Mouse (Mus musculus) liver, embryonic 11.5 days (tissue): ENCODE measurements around the gene Gm28308. TPM values are rescaled to one million over a fixed set of nuclear protein-coding genes. Genes with fewer than 3 reads are reported as not detected.
A peak's percentile ranks its signal among the peaks of the same experiment; 100 is the strongest.

ENCODE experiments used
- ATAC-seq: fragments of 200-750 bp; cut with Nextera tagmentation; replicated peaks from 2 replicates; pipeline ENCODE4 v1.8.0; 2017; ENCODE audit warnings: moderate number of reproducible peaks, mild to moderate bottlenecking, moderate TSS enrichment, moderate library complexity; ENCODE audit not compliant: low FRiP score
- DNase-seq: peaks from one replicate; pipeline ENCODE4 v3.0.0-alpha.2; 2017; ENCODE audit warnings: low spot score
- H3K27ac ChIP-seq: fragments of 300-500 bp; sonication (generic); 2 replicates; pipeline ENCODE4 v1.5.1; 2014; ENCODE audit warnings: mild to moderate bottlenecking, low read depth, low read length, control low read depth
- H3K27me3 ChIP-seq: fragments of 300-500 bp; sonication (generic); replicated peaks from 2 replicates; pipeline ENCODE4 v1.6.1; 2014; ENCODE audit warnings: low read length, mixed read lengths; ENCODE audit not compliant: control insufficient read depth, insufficient read depth
- H3K36me3 ChIP-seq: fragments of 300-500 bp; sonication (generic); 2 replicates; pipeline ENCODE4 v1.6.1; 2014; ENCODE audit warnings: mild to moderate bottlenecking, low read length, moderate library complexity, mixed read lengths; ENCODE audit not compliant: control insufficient read depth, insufficient read depth
- H3K4me1 ChIP-seq: fragments of 300-500 bp; sonication (generic); replicated peaks from 2 replicates; pipeline ENCODE4 v1.6.1; 2014; ENCODE audit warnings: low read length, mixed read lengths; ENCODE audit not compliant: control insufficient read depth, insufficient read depth
- H3K4me2 ChIP-seq: fragments of 300-500 bp; sonication (generic); 2 replicates; pipeline ENCODE4 v1.6.1; 2014; ENCODE audit warnings: mild to moderate bottlenecking, control low read depth, moderate library complexity
- H3K4me3 ChIP-seq: fragments of 300-500 bp; sonication (generic); 2 replicates; pipeline ENCODE4 v1.5.1; 2014; ENCODE audit warnings: low read depth, low read length, control low read depth
- H3K9ac ChIP-seq: fragments of 300-500 bp; sonication (generic); 2 replicates; pipeline ENCODE4 v1.6.1; 2014; ENCODE audit warnings: low read depth, low read length, control low read depth
- H3K9me3 ChIP-seq: fragments of 300-500 bp; sonication (generic); 2 replicates; pipeline ENCODE4 v1.6.1; 2016; ENCODE audit warnings: low read length, inconsistent platforms, mixed read lengths; ENCODE audit not compliant: control insufficient read depth
- WGBS: fragments of 180-500 bp; shearing (Covaris S2); extraction: QIAGEN DNeasy Blood & Tissue Kit; methylation state at CpG from one replicate; pipeline ENCODE4 v1.1.7; 2014; 5-methylcytosine and 5-hydroxymethylcytosine counted together
- polyA plus RNA-seq: library from polyadenylated mRNA; unstranded; fragments of >200 nt; fragmentation: Nextera tagmentation; extraction: Ambion mirVana; gene quantifications from 2 replicates; pipeline ENCODE4 v1.2.1, GENCODE M21; 2014

The Gm28308 gene
- polyA plus RNA-seq, 1 experiment from 2014 or later, result not detected

DNA sequence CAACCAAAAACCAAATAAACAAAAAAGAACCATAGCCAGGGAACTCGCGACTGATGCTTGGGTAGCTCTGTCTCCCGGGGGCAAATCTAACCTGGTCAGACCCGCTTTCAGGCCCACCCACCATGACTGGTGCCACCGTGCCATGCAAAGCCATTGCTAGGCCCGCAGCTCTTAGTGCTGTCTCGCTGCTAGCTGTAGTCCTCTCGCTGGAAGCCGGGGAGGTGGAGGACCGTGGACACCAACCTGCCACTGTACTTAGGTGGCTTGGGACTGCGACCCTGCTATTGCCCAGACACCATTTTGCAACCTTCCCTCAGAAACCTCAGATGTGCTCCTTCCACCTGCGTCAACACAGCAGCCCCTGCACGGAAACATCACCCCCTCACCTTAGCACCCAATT, 1.2 kb downstream of the Gm28308 start:
- peak overlapping the region; percentile 29 for H3K4me3 ChIP-seq
- no peaks in the 10 kb centered on the region for H3K9me3 ChIP-seq
- no peak overlapping the region for H3K27ac ChIP-seq
- ATAC-seq (no peak), DNase-seq (no peak)
- peaks cover 99% of the 10 kb centered on the region for H3K27me3 ChIP-seq
- H3K36me3 ChIP-seq, result no peaks in the 10 kb centered on the region
- peak overlapping the region; percentile 48 for H3K4me2 ChIP-seq
- no peaks in the 10 kb centered on the region; the same call in 1 of the 2 replicates for H3K4me1 ChIP-seq
- WGBS, result 4% methylated on average over 13 of the region's 13 CpGs
- H3K9ac ChIP-seq, result no peak overlapping the region

DNA sequence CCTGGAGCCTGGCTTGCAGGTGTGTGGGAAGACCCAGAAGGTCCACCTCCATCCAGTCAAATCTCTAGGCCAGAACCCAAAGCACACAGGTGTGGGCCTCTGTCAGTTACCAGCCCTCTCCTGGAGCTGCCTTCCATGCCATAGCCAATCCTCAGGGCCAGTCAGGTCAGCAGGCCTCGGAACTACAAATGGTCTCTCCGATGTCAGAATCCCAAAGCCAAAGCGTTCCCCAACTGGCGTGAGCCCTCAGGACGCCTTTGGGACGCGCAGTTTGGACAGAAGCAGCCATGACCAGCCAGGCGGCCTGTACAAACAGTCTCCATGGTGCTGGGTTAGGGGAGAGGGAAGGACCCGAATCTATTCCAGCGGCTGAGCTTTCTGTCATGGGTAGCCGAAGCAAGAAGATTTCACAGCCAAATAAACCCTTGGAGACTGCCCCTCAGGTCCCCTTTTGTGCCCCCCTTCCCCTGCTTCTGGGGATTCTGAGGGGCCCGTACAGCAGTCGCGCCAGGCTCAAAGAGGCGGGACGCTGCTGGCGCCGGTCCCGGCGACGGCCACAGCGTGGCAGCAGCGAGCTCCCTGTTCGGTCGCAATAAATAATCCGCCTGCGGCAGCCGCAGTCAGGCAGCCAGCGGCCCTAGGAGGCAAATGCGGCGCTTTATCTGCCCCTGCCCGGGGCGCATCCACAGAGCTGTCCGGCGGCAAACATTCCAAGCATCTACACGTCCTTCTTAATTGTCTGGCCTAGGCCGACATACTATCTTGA, 1.8 kb downstream of the Gm28308 start:
- H3K4me3 ChIP-seq, result peak overlapping the region; percentile 29
- H3K9ac ChIP-seq, result no peak overlapping the region
- H3K4me2 ChIP-seq, result peak overlapping the region; percentile 48
- 3% methylated on average over 37 of the region's 37 CpGs for WGBS
- H3K36me3 ChIP-seq, result no peaks in the 10 kb centered on the region
- H3K9me3 ChIP-seq, result no peaks in the 10 kb centered on the region
- H3K27me3 ChIP-seq, result peaks cover 99% of the 10 kb centered on the region
- no peak overlapping the region for H3K27ac ChIP-seq
- DNase-seq, result no peak
- H3K4me1 ChIP-seq, result no peaks in the 10 kb centered on the region; the same call in none of the 2 replicates
- no peak; the same call in 1 of the 2 replicates for ATAC-seq

DNA sequence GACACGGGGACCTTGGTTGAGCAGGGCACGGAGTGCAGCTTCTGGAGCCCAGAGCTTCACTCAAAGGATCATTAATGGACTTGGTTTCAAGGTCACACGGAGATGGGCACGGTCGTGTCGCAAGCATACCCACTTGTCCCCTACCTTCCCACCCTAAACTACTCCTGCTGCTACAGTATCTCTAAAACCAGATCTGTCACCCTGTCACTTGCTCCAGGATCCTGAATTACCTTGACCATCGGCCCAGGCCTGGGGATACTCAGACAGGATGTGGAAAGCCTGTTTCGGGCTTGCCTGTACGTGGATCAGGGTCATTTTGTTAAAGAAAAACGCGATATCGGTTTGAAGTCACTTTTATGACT, 3.5 kb downstream of the Gm28308 start:
- Histone ChIP-seq H3K9ac (no peak overlapping the region), H3K4me3 (no peak overlapping the region), H3K27me3 (peaks cover 99% of the 10 kb centered on the region), H3K9me3 (no peaks in the 10 kb centered on the region), H3K36me3 (no peaks in the 10 kb centered on the region), H3K27ac (no peak overlapping the region), H3K4me1 (no peaks in the 10 kb centered on the region; the same call in none of the 2 replicates), H3K4me2 (peak overlapping the region; percentile 49; the same call in 1 of the 2 replicates)
- ATAC-seq, result no peak
- WGBS, result 7% methylated on average over 12 of the region's 12 CpGs
- no peak for DNase-seq

DNA sequence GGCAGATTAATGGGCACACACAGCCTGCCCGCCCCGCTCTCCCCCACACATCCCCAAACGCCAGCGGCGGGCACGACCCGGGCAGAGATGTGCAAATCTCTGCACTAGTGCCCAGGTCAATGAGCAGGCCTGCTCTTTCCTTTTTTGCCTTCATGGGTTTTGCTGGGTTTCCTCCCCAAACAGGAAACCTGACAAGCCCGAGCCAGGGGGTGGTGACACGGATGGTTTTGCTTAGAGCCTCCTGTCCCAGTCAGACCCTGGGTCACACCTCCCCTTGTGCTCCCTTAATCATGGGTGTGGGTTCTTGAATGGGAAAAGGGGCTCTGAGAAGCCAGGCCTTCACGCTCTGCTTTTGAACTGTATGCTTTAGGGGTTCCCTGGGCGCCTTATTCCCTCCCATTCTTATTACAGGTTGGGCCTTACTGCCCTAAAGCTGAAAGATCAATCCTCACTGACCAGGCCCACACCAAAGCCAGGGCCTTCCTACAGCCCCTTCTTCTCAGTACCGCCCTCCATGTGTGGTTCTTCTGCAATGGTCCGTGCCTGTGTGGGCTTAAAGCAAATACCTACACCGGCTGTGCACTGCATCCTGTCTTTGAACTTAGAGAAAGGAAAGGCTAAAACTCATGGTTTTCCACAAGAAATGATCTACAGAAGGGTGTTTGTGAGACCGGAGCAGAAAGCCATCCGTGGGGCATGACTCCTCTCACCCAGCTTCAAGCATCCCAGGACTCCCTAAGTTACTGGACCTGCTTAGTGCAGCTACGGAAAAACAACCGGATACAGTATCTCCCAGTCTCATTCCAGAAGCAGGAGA, 4.1 kb downstream of the Gm28308 start:
- DNase-seq (no peak), ATAC-seq (no peak)
- Histone ChIP-seq H3K27ac (no peak overlapping the region), H3K27me3 (peaks cover 99% of the 10 kb centered on the region), H3K4me1 (no peaks in the 10 kb centered on the region; the same call in none of the 2 replicates), H3K4me3 (peak overlapping the region; percentile 11), H3K4me2 (peak overlapping the region; percentile 49), H3K36me3 (no peaks in the 10 kb centered on the region), H3K9ac (no peak overlapping the region), H3K9me3 (no peaks in the 10 kb centered on the region)
- 8% methylated on average over 18 of the region's 18 CpGs for WGBS

DNA sequence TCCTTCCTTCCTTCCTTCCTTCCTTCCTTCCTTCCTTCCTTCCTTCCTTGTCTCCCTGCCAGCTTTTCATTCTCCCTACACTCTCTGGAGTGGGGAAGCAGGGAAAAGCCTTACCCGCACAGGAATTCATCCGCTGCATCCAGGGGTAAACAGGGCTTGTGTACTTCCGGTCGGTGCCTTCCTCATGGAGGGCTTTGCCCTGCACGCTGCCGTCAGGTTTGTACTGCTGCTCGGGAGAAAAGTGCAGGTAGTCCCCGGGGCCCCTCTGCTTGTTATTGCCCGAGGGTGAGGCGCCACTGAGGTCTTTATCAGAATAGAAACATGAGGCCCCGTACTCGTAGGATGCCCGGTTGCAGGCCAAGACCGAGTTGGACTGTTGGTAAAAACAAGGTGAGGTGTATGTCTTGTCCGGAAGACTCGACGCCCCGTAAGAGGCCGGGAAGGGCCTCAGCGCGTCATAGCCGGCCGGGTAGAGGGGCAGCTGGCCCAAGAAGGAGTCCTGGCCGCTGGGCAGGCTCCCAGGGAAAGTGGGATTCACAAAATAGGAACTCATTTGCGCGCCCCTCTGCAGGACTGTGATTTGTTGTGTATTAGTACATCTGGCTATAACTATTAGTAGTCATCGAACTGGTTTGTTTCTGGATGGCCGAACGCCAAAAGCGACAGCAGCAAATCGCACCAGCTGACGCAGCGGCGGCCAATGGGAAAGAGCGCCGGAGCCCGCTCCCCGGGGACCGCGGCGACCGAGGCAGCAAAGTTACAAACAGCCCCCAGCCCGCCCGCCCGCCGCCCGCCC, 4.9 kb downstream of the Gm28308 start, which contains the start of gene Hoxa6:
Hoxa6 (minus strand) TSS at position 651 of the 796 bp plus-strand sequence.
- no peaks in the 10 kb centered on the region; the same call in none of the 2 replicates for H3K4me1 ChIP-seq
- peak within 1 kb of the TSS; percentile 11 for H3K4me3 ChIP-seq
- H3K36me3 ChIP-seq, result no peaks in the 10 kb centered on the region
- peaks cover 99% of the 10 kb centered on the region for H3K27me3 ChIP-seq
- peak within 1 kb of the TSS; percentile 49 for H3K4me2 ChIP-seq
- H3K9me3 ChIP-seq, result no peaks in the 10 kb centered on the region
- ATAC-seq (no peak), DNase-seq (no peak)
- no peak within 1 kb of the TSS for H3K9ac ChIP-seq
- WGBS, result 4% methylated on average over 47 of the region's 47 CpGs
- H3K27ac ChIP-seq, result no peak within 1 kb of the TSS

DNA sequence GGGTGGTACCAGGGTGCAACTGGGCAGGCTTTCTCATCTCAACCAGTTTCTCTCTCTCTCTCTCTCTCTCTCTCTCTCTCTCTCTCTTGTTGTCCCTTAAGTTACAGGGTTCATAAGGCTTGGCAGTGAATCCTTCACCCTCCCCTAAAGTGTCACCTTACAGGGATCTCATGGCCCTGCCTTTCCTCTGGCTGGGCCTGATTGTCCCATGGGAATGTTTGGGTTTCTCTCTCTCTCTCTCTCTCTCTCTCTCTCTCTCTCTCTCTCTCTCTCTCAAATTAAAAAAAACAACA, 5.5 kb downstream of the Gm28308 start:
- Histone ChIP-seq H3K4me3 (no peak overlapping the region), H3K9me3 (no peaks in the 10 kb centered on the region), H3K9ac (no peak overlapping the region), H3K36me3 (no peaks in the 10 kb centered on the region), H3K4me2 (no peak overlapping the region), H3K27me3 (peaks cover 99% of the 10 kb centered on the region), H3K4me1 (no peaks in the 10 kb centered on the region; the same call in none of the 2 replicates), H3K27ac (no peak overlapping the region)
- no peak for DNase-seq
- no peak for ATAC-seq

DNA sequence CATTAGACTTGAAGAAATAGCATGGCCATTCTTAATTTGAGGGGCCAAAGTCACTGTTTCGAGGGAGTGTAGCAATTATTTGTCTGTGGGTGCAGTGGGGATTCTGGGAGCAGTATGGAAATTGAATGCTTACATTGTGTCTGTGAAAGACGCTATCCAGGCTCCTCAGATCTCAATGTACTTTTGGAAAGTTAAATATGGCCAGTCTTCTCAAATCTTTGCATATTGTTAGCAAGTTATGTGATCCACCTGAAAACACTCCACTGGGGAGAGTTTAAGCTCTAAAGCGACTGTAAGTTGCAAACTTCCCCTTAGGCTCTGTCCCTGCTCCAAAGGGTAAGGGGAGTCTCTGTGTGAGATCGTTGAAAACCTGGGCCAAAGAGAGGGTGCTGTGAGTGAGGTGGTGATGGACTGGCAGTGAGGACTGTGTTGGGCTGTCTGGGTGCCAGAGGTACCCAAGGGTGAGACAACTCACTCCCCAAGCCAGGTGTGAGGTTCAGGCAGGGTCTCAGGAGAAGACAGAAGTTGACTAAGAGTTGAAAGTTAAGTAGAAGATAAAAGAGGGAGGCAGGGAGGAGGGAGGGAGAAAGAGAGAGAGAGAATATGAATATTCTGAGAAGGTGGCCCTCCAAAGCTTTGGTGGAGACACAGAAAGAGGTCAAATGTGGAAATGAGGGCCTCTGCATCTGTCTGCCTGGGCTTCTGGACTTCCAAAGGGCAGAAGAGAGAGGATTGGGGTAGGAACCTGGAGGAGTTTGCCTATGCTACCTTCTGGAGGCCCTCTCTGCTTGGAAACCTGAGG, 6.1 kb downstream of the Gm28308 start:
- no peak overlapping the region; the same call in 1 of the 2 replicates for H3K27ac ChIP-seq
- no peak overlapping the region for H3K4me3 ChIP-seq
- H3K9me3 ChIP-seq, result no peaks in the 10 kb centered on the region
- no peak overlapping the region for H3K4me2 ChIP-seq
- no peak for DNase-seq
- no peak overlapping the region for H3K9ac ChIP-seq
- peaks cover 99% of the 10 kb centered on the region for H3K27me3 ChIP-seq
- H3K36me3 ChIP-seq, result no peaks in the 10 kb centered on the region
- ATAC-seq, result no peak
- no peaks in the 10 kb centered on the region; the same call in none of the 2 replicates for H3K4me1 ChIP-seq
- 15% methylated on average over 4 of the region's 4 CpGs for WGBS
